Mouse (Mus musculus): ENCODE results near the gene Bcl2l11. TPM values are rescaled to one million over a fixed set of nuclear protein-coding genes. Genes with fewer than 3 reads are reported as not detected.

Bcl2l11 gene
- polyA plus RNA-seq, 1 experiment from 2014 or later: 4.9 TPM

DNA sequence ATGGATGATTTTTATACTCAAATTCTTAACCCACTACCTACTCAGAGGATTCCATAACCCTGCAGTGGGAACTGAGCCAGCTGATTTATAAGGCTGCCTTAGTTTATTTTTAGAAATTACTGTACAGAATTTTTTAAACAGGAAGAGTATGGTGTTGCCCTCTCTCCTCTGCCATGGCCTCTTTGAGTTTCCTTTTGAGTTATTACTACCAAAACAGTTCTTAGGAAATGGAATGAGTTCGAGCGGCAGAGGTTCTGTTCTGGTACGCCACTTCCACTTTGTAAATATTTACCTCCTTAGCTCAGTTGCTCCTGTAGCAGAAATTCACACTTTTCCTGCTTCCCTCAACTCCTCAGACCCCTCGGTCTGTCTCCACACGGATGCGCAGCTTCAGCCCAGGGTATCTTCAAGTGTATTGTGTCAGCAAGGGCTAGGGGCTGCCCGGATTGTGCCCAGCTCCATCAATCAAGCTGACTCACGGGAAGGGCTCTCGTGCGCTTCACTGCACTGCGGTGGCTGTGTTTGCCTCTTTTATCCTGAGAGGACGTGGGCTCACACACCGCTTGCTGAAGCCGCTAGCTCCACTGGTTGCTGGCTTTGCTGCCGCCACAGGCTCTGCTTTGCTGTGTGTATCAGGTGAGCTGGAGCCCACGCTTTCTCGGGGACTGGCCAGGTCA, 33.0 kb downstream of the Bcl2l11 start:
- no peak overlapping the region for H3K27ac ChIP-seq (replicated peaks)

DNA sequence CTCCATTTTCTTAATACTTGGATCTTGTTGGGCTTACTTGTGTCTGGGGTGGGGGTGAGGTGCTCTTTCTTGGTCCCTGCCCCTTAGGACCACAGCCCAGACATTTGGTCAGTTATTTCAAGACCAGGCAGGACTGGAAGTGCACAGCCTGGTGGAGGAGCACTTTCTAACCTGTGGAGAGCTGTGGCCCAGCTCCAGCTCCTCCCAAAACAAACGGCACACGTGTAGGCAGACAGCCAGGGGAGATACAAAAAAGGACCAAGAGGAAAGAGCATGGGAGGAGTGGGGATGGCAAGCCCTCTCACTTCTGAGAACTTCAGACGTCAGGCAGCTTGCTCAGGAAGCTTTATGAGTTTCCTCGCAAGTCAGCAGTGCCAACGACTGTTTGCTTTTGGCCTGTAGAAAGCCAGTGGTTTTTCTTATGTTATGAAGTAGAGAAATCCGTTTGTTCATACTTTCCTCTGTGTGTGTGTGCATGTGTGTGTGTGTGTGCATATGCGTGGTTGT, 33.8 kb downstream of the Bcl2l11 start:
- H3K9ac ChIP-seq: no peak overlapping the region
- ATAC-seq (ENCODE audit: insufficient read depth): no peak
- peaks cover 18% of the 10 kb centered on the region for H3K36me3 ChIP-seq (replicated peaks)
- H3K4me2 ChIP-seq: no peak overlapping the region
- H3K27ac ChIP-seq (replicated peaks): no peak overlapping the region
- H3K4me3 ChIP-seq (replicated peaks): no peak overlapping the region
- H3K27me3 ChIP-seq: no peaks in the 10 kb centered on the region
- 57% methylated on average over 7 of the region's 7 CpGs for WGBS (ENCODE audit: insufficient replicate concordance)
- no peaks in the 10 kb centered on the region for H3K9me3 ChIP-seq (replicated peaks)
- H3K4me1 ChIP-seq (replicated peaks): peaks cover 35% of the 10 kb centered on the region

More for the DNA sequence above, 33.0 kb downstream of the Bcl2l11 start:
- H3K27me3 ChIP-seq: no peaks in the 10 kb centered on the region
- no peak for ATAC-seq (ENCODE audit: insufficient read depth)
- no peak overlapping the region for H3K4me3 ChIP-seq (replicated peaks)
- peaks cover 22% of the 10 kb centered on the region for H3K36me3 ChIP-seq (replicated peaks)
- H3K4me2 ChIP-seq: no peak overlapping the region
- H3K4me1 ChIP-seq (replicated peaks): peaks cover 37% of the 10 kb centered on the region
- no peaks in the 10 kb centered on the region for H3K9me3 ChIP-seq (replicated peaks)
- H3K9ac ChIP-seq: no peak overlapping the region
- 66% methylated on average over 17 of the region's 17 CpGs for WGBS (ENCODE audit: insufficient replicate concordance)

DNA sequence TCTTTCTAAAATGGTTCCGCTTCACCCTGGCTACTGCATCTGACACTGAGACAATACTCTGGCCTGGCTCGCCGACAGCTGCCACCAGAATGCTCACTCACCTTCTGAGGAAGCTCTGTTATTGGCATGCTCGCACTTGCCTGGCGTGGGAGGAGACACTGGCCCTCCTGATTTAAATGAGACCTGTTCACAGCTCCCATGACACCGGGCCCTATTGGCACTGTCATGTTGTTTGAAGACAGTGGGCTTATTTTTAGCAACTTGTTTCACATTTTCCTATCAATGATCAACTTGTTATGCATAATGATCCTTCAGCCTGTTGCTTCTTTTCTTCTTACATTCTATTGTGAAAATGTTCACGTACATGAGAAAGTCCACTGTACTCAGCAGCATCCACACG, 37.3 kb downstream of the Bcl2l11 start:
- WGBS (ENCODE audit: insufficient replicate concordance): 72% methylated on average over 8 of the region's 8 CpGs
- peaks cover 12% of the 10 kb centered on the region for H3K36me3 ChIP-seq (replicated peaks)
- no peaks in the 10 kb centered on the region for H3K9me3 ChIP-seq (replicated peaks)
- no peak for ATAC-seq (ENCODE audit: insufficient read depth)
- no peak overlapping the region for H3K27ac ChIP-seq (replicated peaks)
- peaks cover 24% of the 10 kb centered on the region for H3K4me1 ChIP-seq (replicated peaks)
- H3K27me3 ChIP-seq: no peaks in the 10 kb centered on the region
- no peak overlapping the region for H3K4me2 ChIP-seq
- no peak overlapping the region for H3K9ac ChIP-seq
- H3K4me3 ChIP-seq (replicated peaks): no peak overlapping the region

DNA sequence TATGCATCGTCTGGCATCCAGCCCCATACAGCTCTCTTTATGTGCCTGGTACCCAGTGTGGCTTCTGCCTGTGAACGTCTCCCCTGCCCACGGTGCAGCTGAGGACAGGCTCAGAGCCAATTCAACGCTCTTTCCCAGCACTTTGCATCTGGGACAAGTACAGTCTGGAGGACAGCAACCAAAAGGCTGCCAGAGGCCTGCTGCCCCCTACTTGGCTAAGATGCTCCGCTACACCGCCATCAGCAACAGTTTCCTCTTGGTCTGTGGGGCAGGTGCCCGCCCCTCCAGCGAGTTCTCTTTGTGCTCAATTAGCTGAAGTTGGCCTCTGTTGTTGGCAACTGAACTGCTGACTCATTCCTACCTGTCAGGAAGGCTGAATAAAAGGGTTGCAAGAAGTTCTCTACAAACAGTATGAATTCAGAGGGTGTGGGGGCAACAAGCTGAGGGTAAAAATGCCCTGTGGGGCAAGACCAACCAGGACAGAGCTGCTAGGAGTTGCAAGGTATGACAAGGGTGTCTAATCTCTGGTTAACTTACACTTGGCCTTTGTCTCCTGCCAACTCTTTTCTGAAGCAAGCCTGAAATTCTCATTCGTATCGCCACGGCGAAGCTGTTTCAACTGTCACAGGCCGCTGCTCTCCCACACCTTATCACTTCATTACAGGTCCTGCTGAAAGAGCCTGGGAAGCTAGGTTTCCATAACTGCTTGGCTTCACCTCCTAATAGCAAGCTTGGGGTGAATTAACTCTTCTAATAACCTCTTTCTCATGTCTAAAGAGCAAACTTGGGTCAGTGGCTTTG, 41.0 kb downstream of the Bcl2l11 start:
- Histone ChIP-seq H3K4me1 (replicated peaks) (peaks cover 30% of the 10 kb centered on the region), H3K9me3 (replicated peaks) (no peaks in the 10 kb centered on the region), H3K27me3 (no peaks in the 10 kb centered on the region), H3K27ac (replicated peaks) (peak overlapping the region; percentile 70), H3K9ac (no peak overlapping the region), H3K36me3 (replicated peaks) (no peaks in the 10 kb centered on the region), H3K4me3 (replicated peaks) (no peak overlapping the region), H3K4me2 (peak overlapping the region; percentile 39)
- ATAC-seq (ENCODE audit: insufficient read depth): peak; percentile 79
- WGBS (ENCODE audit: insufficient replicate concordance): 43% methylated on average over 13 of the region's 13 CpGs

DNA sequence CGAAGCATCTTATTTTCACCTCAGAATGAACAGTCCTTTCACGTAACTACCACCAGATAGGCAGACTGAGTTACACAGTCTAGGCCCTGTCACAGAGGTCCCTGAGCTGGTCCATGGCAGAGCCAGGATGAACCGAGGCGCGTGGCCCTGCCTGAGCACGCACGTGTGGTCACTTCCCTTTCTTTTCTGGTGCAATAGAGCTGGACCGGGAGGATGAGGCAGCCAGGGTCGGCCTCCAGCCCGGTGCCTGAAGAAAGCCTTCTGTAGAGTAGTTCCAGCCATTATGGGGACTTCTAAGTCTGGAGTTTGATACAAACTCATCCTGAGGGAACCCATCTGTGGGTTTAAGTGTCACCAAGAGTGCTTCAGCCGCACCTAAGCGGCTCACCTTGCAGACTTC, 42.1 kb downstream of the Bcl2l11 start:
- H3K27me3 ChIP-seq: no peaks in the 10 kb centered on the region
- no peaks in the 10 kb centered on the region for H3K9me3 ChIP-seq (replicated peaks)
- no peak overlapping the region for H3K4me3 ChIP-seq (replicated peaks)
- no peak for ATAC-seq (ENCODE audit: insufficient read depth)
- no peaks in the 10 kb centered on the region for H3K36me3 ChIP-seq (replicated peaks)
- peaks cover 38% of the 10 kb centered on the region for H3K4me1 ChIP-seq (replicated peaks)
- no peak overlapping the region for H3K9ac ChIP-seq
- WGBS (ENCODE audit: insufficient replicate concordance): 72% methylated on average over 12 of the region's 12 CpGs
- H3K27ac ChIP-seq (replicated peaks): no peak overlapping the region
- no peak overlapping the region for H3K4me2 ChIP-seq

DNA sequence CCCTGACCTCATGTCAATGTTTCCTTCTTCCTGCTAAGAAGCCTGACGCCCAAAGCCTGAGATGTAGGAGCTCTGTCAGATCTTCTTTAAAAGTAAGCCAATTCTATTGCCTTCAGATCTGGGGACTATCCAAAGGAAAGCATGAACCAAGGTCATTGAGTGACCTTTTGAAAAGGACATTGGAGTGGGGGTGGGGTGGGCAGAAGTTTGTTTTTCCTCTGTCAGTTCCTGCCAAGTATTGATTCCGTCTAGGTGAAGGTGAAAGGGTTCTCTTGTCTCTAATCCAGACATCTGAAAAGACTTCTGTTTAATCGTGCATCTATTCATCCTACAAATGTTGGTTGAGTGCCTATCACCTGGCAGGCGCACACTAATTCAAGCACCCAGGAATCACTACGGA, 43.6 kb downstream of the Bcl2l11 start:
- H3K4me3 ChIP-seq (replicated peaks): no peak overlapping the region
- WGBS (ENCODE audit: insufficient replicate concordance): 61% methylated on average over 5 of the region's 5 CpGs
- H3K9ac ChIP-seq: no peak overlapping the region

DNA sequence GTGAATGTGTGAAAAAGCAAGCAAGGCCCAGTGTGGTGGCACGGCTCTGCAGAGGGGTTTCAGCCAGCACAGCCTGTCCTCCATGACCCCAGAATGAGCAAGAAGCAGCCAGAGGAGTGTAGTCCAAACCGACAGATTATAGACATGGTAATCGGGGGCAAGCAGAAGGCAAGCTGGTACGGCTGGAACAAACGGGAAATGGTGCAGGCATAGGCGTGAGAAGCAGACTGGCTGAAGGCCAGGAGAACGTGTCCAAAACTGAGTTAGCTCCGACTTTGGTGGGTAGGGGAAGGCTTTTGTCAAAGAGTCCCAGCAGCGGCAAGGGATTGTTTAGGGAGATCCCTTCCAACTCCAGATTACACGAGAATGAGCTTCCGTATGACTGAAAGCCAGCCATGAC, 44.1 kb downstream of the Bcl2l11 start:
- Histone ChIP-seq H3K9me3 (replicated peaks) (no peaks in the 10 kb centered on the region), H3K36me3 (replicated peaks) (no peaks in the 10 kb centered on the region), H3K4me3 (replicated peaks) (no peak overlapping the region), H3K27ac (replicated peaks) (no peak overlapping the region; the same call in 1 of the 2 replicates), H3K9ac (no peak overlapping the region), H3K4me1 (replicated peaks) (peaks cover 52% of the 10 kb centered on the region), H3K27me3 (no peaks in the 10 kb centered on the region), H3K4me2 (peak overlapping the region; percentile 5; the same call in 1 of the 2 replicates)
- WGBS (ENCODE audit: insufficient replicate concordance): 61% methylated on average over 11 of the region's 11 CpGs
- ATAC-seq (ENCODE audit: insufficient read depth): no peak

More for the DNA sequence above, 43.6 kb downstream of the Bcl2l11 start:
- peaks cover 51% of the 10 kb centered on the region for H3K4me1 ChIP-seq (replicated peaks)
- H3K27me3 ChIP-seq: no peaks in the 10 kb centered on the region
- no peaks in the 10 kb centered on the region for H3K36me3 ChIP-seq (replicated peaks)
- 0 out of 2 replicates have a peak overlapping the region, but pooled peaks have one; percentile 5 for H3K4me2 ChIP-seq
- no peak overlapping the region for H3K27ac ChIP-seq (replicated peaks)
- no peaks in the 10 kb centered on the region for H3K9me3 ChIP-seq (replicated peaks)
- ATAC-seq (ENCODE audit: insufficient read depth): no peak

DNA sequence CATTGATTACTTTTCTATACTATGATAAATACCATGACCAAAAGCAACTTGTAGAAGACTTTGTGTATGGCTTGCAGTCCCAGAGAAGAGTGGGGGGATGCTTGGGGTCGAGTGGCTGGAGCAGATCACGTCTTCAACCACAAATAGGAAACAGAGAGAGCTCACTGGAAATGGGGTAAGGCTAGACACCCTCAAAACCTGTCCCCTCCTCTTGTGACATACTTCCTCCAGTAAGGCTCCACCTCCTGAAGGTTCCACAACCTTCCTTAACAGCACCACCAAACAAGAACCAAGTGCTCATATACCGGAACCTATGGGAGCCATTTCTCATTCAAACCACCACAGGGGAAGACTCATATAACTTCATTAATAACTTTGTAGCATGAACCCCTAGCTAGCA, 44.8 kb downstream of the Bcl2l11 start:
- no peak overlapping the region for H3K4me2 ChIP-seq
- no peak for ATAC-seq (ENCODE audit: insufficient read depth)
- WGBS (ENCODE audit: insufficient replicate concordance): 68% methylated on average over 3 of the region's 3 CpGs
- H3K27ac ChIP-seq (replicated peaks): no peak overlapping the region
- no peaks in the 10 kb centered on the region for H3K9me3 ChIP-seq (replicated peaks)
- H3K9ac ChIP-seq: no peak overlapping the region
- H3K36me3 ChIP-seq (replicated peaks): no peaks in the 10 kb centered on the region
- H3K4me1 ChIP-seq (replicated peaks): peaks cover 58% of the 10 kb centered on the region
- H3K27me3 ChIP-seq: no peaks in the 10 kb centered on the region
- H3K4me3 ChIP-seq (replicated peaks): no peak overlapping the region

DNA sequence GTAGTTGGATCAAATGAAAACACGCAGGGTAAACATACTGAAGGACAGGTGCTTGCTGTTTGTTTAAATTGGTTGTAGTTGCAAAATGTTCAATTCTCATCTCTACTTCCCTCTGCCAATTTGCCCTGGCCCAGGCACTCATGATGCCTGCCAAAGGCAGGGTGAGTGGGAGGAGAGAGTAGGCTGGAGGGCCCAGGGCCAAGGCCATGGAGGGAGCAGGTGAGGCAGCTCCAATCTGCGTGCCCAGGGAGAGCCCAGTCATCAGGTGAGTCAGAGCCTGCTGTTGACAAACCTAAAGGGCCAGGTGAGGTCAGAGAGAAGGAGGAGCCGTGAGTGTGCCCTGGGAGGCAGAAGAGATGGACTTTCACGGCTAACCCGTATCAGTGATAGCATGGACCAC, 46.4 kb downstream of the Bcl2l11 start:
- Histone ChIP-seq H3K4me1 (replicated peaks) (peaks cover 62% of the 10 kb centered on the region), H3K27ac (replicated peaks) (no peak overlapping the region)
- peak; percentile 48; the same call in 1 of the 2 replicates for ATAC-seq (ENCODE audit: insufficient read depth)

DNA sequence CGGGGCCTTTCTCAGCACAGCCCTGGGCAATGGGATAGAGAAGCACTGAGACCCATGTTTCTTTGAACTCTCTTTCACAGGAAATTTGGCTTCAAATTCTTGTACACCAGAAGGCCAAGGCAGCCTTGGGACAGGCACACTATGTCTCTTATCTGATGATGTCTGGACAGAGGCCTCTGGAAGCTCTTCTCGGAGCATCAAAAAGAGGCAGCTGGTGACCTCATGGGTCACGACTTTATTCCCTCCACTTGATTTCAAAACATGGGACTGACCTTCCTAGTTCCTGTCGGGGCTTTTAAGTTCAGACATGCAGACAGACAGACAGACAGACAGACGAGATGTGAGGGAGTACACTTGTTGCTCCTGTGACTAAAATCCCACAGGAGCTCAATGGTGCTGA, 48.3 kb downstream of the Bcl2l11 start:
- no peak for ATAC-seq (ENCODE audit: insufficient read depth)
- Histone ChIP-seq H3K9me3 (replicated peaks) (no peaks in the 10 kb centered on the region), H3K36me3 (replicated peaks) (no peaks in the 10 kb centered on the region), H3K27ac (replicated peaks) (peak overlapping the region; percentile 64; the same call in 1 of the 2 replicates), H3K4me1 (replicated peaks) (peaks cover 55% of the 10 kb centered on the region), H3K9ac (no peak overlapping the region), H3K27me3 (no peaks in the 10 kb centered on the region), H3K4me3 (replicated peaks) (no peak overlapping the region), H3K4me2 (no peak overlapping the region)
- WGBS (ENCODE audit: insufficient replicate concordance): 46% methylated on average over 5 of the region's 5 CpGs

More for the DNA sequence above, 46.4 kb downstream of the Bcl2l11 start:
- Histone ChIP-seq H3K27me3 (no peaks in the 10 kb centered on the region), H3K9ac (no peak overlapping the region), H3K36me3 (replicated peaks) (no peaks in the 10 kb centered on the region), H3K4me3 (replicated peaks) (no peak overlapping the region), H3K4me2 (no peak overlapping the region), H3K9me3 (replicated peaks) (no peaks in the 10 kb centered on the region)
- WGBS (ENCODE audit: insufficient replicate concordance): 61% methylated on average over 5 of the region's 5 CpGs

DNA sequence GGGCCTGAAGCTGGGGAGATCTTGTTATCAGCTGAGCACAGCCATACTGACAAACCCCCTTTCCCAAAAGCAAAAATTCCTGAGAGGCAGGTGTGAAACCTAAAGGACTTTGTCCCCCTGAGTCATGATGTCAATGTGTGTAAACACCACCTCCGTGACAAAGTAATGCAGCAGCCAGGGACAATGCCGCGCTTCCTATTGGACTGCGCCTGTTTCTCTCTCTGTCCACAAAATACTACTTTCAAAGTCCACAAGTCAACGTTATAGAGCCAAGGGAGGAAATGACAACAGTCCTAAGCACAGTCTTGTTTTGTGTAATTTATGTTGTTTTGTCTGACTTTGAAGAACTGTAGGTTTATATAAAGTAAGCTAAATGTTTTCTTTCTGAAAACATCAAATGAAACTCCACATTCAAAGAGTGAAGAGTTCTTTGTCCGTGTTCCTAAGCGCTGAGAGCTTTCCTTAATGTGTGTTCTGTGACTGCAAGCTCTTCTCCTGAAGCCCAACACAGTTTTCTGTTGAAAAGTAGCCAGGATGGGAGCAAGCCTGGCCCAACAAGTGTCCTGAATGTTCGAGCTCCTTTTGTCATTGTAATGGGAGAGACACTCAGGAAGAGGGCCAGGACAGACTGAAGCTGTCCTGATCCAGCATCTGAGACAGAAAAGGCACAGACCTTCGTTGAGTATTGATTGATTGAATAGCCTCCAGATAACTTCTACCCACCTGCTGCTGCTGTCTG, 48.9 kb downstream of the Bcl2l11 start:
- WGBS (ENCODE audit: insufficient replicate concordance): 50% methylated on average over 9 of the region's 9 CpGs
- no peak overlapping the region for H3K4me3 ChIP-seq (replicated peaks)
- peaks cover 60% of the 10 kb centered on the region for H3K4me1 ChIP-seq (replicated peaks)
- H3K9me3 ChIP-seq (replicated peaks): no peaks in the 10 kb centered on the region
- H3K27me3 ChIP-seq: no peaks in the 10 kb centered on the region
- no peak overlapping the region for H3K9ac ChIP-seq
- peak overlapping the region; percentile 74 for H3K27ac ChIP-seq (replicated peaks)
- peak; percentile 67 for ATAC-seq (ENCODE audit: insufficient read depth)
- H3K36me3 ChIP-seq (replicated peaks): no peaks in the 10 kb centered on the region
- H3K4me2 ChIP-seq: no peak overlapping the region
